Mouse (Mus musculus): ENCODE data around the gene Castor1. TPM values are rescaled to one million over a fixed set of nuclear protein-coding genes. Genes with fewer than 3 reads are reported as not detected.

The Castor1 gene
- polyA plus RNA-seq, 1 experiment from 2014 or later = 10.3 TPM

DNA sequence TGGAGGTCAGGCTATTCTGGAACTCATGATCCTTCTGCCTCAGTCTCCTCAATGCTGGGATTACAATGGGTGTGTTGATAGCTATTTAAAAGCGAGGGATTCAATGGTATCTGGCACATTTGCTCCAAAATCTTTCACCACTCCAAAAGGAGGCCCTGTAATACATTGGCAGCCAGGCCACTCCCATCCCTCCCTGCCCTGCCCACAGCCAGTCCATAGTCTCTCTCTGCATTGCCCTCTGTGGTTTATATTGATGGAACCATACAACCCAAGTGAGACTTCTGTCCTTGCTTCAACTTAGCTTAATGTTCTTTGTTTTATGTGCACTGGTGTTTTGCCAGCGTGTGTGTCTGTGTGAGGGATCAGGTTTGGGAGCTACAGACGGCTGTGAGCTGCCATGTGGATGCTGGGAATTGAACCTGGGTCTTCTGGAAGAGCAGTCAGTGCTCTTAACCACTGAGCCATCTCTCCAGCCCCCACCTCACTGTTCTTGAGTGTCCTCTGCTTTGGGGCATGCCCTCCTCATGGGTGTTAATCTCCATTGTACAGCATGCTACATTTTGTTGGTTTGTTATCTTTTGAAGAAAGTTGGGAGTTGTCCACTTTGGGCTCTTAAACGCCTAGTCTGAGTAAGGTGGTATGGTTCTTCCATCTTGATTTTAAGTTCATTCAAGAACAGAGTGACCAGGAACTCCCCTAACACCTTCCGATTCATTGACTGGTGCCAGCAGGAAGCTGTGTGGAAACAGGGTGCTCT is 8.7 kb downstream of the Castor1 start:
- Histone ChIP-seq H3K9me3 (ENCODE audit: control insufficient read depth) (no peaks in the 10 kb centered on the region), H3K4me2 (replicated peaks; ENCODE audit: low read depth) (no peak overlapping the region), H3K27ac (ENCODE audit: low read depth, low read length) (no peak overlapping the region), H3K9ac (ENCODE audit: low read depth, low read length) (no peak overlapping the region), H3K4me3 (ENCODE audit: low read depth, low read length) (no peak overlapping the region), H3K27me3 (replicated peaks; ENCODE audit: control insufficient read depth, insufficient read depth, low read length) (no peaks in the 10 kb centered on the region), H3K4me1 (replicated peaks; ENCODE audit: control insufficient read depth, insufficient read depth, low read length) (no peaks in the 10 kb centered on the region), H3K36me3 (ENCODE audit: control insufficient read depth, insufficient read depth) (no peaks in the 10 kb centered on the region)
- WGBS = 81% methylated on average over 5 of the region's 5 CpGs
- ATAC-seq = no peak
- TF ChIP-seq CTCF (IDR thresholded peaks at IDR 0.05; ENCODE audit: low read depth) = no peak

DNA sequence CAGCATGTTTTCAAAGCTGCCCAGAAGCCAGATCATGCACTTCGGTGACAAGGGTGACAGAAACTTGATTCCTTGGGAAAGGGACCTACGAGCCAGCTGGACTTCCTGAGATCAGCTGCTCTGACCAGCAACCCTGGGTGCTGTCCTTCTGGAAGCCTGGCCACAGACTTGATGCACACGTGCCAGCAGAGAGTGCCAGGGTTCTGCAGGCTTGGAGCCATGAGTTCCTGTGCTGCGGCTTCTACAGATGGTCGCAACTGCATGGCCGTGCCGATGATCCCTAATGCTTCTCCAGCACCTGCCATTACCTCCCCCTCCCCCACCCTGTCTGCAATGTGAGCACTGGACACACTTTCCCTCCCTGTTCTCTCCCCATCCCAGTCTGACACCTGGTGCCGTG is 10.4 kb downstream of the Castor1 start:
- H3K27ac ChIP-seq (ENCODE audit: low read depth, low read length) = no peak overlapping the region
- no peaks in the 10 kb centered on the region for H3K36me3 ChIP-seq (ENCODE audit: control insufficient read depth, insufficient read depth)
- ATAC-seq = no peak
- no peaks in the 10 kb centered on the region for H3K9me3 ChIP-seq (ENCODE audit: control insufficient read depth)
- no peak overlapping the region for H3K4me3 ChIP-seq (ENCODE audit: low read depth, low read length)
- no peak for TF ChIP-seq CTCF (IDR thresholded peaks at IDR 0.05; ENCODE audit: low read depth)
- H3K27me3 ChIP-seq (replicated peaks; ENCODE audit: control insufficient read depth, insufficient read depth, low read length) = no peaks in the 10 kb centered on the region
- no peak overlapping the region for H3K9ac ChIP-seq (ENCODE audit: low read depth, low read length)
- no peak overlapping the region for H3K4me2 ChIP-seq (replicated peaks; ENCODE audit: low read depth)
- no peaks in the 10 kb centered on the region for H3K4me1 ChIP-seq (replicated peaks; ENCODE audit: control insufficient read depth, insufficient read depth, low read length)
- 60% methylated on average over 8 of the region's 8 CpGs for WGBS

- no peak overlapping the region for H3K9ac ChIP-seq (ENCODE audit: low read depth, low read length)
- H3K4me1 ChIP-seq (replicated peaks; ENCODE audit: control insufficient read depth, insufficient read depth, low read length) = no peaks in the 10 kb centered on the region
- H3K27ac ChIP-seq (ENCODE audit: low read depth, low read length) = no peak overlapping the region
- H3K27me3 ChIP-seq (replicated peaks; ENCODE audit: control insufficient read depth, insufficient read depth, low read length) = no peaks in the 10 kb centered on the region
- ATAC-seq = no peak
- no peak for TF ChIP-seq CTCF (IDR thresholded peaks at IDR 0.05; ENCODE audit: low read depth)
- H3K4me2 ChIP-seq (replicated peaks; ENCODE audit: low read depth) = no peak overlapping the region
- no peak overlapping the region for H3K4me3 ChIP-seq (ENCODE audit: low read depth, low read length)
- H3K9me3 ChIP-seq (ENCODE audit: control insufficient read depth) = no peaks in the 10 kb centered on the region
- no peaks in the 10 kb centered on the region for H3K36me3 ChIP-seq (ENCODE audit: control insufficient read depth, insufficient read depth)
- 61% methylated on average over 4 of the region's 4 CpGs for WGBS
Measured at GRCm38 (mm10) chr11:4229841-4230240, 11.8 kb downstream of the Castor1 start.

DNA sequence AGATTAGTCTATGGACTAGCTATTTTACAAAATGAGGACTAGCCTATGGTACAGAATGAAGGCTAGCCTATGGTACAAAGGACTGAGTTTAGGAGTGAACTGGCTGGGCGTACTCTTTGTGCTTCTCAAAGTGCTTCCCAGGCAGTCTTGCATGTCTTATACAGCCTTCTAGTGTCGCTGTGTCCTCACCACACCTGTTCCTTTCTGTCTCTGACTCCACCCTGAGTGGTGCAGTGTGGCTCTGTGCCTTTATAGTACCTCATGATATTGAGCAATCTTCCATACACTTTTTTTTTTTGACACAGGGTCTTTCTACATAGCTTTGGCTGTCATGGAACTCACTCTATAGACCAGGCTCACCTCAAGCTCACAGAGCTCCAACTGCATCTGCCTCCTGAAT is 13.4 kb downstream of the Castor1 start:
- Histone ChIP-seq H3K27ac (ENCODE audit: low read depth, low read length) (no peak overlapping the region), H3K27me3 (replicated peaks; ENCODE audit: control insufficient read depth, insufficient read depth, low read length) (no peaks in the 10 kb centered on the region), H3K4me3 (ENCODE audit: low read depth, low read length) (no peak overlapping the region), H3K9ac (ENCODE audit: low read depth, low read length) (no peak overlapping the region), H3K36me3 (ENCODE audit: control insufficient read depth, insufficient read depth) (no peaks in the 10 kb centered on the region), H3K9me3 (ENCODE audit: control insufficient read depth) (no peaks in the 10 kb centered on the region), H3K4me1 (replicated peaks; ENCODE audit: control insufficient read depth, insufficient read depth, low read length) (no peaks in the 10 kb centered on the region), H3K4me2 (replicated peaks; ENCODE audit: low read depth) (no peak overlapping the region)
- 62% methylated on average over 2 of the region's 2 CpGs for WGBS
- ATAC-seq = peak; percentile 74
- TF ChIP-seq CTCF (IDR thresholded peaks at IDR 0.05; ENCODE audit: low read depth) = peak; percentile 59

- H3K4me1 ChIP-seq (replicated peaks; ENCODE audit: control insufficient read depth, insufficient read depth, low read length) = no peaks in the 10 kb centered on the region
- H3K36me3 ChIP-seq (ENCODE audit: control insufficient read depth, insufficient read depth) = no peaks in the 10 kb centered on the region
- H3K27me3 ChIP-seq (replicated peaks; ENCODE audit: control insufficient read depth, insufficient read depth, low read length) = no peaks in the 10 kb centered on the region
- H3K4me2 ChIP-seq (replicated peaks; ENCODE audit: low read depth) = no peak overlapping the region
- no peak overlapping the region for H3K4me3 ChIP-seq (ENCODE audit: low read depth, low read length)
- TF ChIP-seq CTCF (IDR thresholded peaks at IDR 0.05; ENCODE audit: low read depth) = no peak
- H3K27ac ChIP-seq (ENCODE audit: low read depth, low read length) = no peak overlapping the region
- no peaks in the 10 kb centered on the region for H3K9me3 ChIP-seq (ENCODE audit: control insufficient read depth)
- WGBS = 64% methylated on average over 12 of the region's 12 CpGs
- H3K9ac ChIP-seq (ENCODE audit: low read depth, low read length) = no peak overlapping the region
- no peak for ATAC-seq
Measured at GRCm38 (mm10) chr11:4232644-4233043, 14.6 kb downstream of the Castor1 start.

GRCm38 (mm10) chr11:4235052-4235655 is 17.1 kb downstream of the Castor1 start:
- no peak for ATAC-seq

More at GRCm38 (mm10) chr11:4235052-4235655, 17.1 kb downstream of the Castor1 start:
- H3K9ac ChIP-seq (ENCODE audit: low read depth, low read length) = no peak overlapping the region
- no peaks in the 10 kb centered on the region for H3K9me3 ChIP-seq (ENCODE audit: control insufficient read depth)
- 91% methylated on average over 6 of the region's 6 CpGs for WGBS
- H3K4me1 ChIP-seq (replicated peaks; ENCODE audit: control insufficient read depth, insufficient read depth, low read length) = no peaks in the 10 kb centered on the region
- H3K4me3 ChIP-seq (ENCODE audit: low read depth, low read length) = no peak overlapping the region
- no peak overlapping the region for H3K4me2 ChIP-seq (replicated peaks; ENCODE audit: low read depth)
- no peak for TF ChIP-seq CTCF (IDR thresholded peaks at IDR 0.05; ENCODE audit: low read depth)
- no peak overlapping the region for H3K27ac ChIP-seq (ENCODE audit: low read depth, low read length)
- no peaks in the 10 kb centered on the region for H3K27me3 ChIP-seq (replicated peaks; ENCODE audit: control insufficient read depth, insufficient read depth, low read length)
- H3K36me3 ChIP-seq (ENCODE audit: control insufficient read depth, insufficient read depth) = no peaks in the 10 kb centered on the region

Data from intestine, postnatal 0 days (tissue).